Mouse (Mus musculus) heart, adult 2 months (tissue): Measurements from ENCODE around the gene Abca13.

Experiments used
- CTCF ChIP-seq: fragments of 200-600 bp; IDR thresholded peaks from 2 replicates; pipeline ENCODE4 v1.8.1; 2022; ENCODE audit warnings: antibody characterized with exemption, mild to moderate bottlenecking, moderate library complexity
- EP300 ChIP-seq: fragments of 200-500 bp; IDR thresholded peaks from 2 replicates; pipeline ENCODE4 v1.6.1; 2011; ENCODE audit warnings: low read depth, low read length, control low read depth; ENCODE audit not compliant: insufficient read depth
- POLR2A ChIP-seq: fragments of 200-500 bp; IDR thresholded peaks from 2 replicates; pipeline ENCODE4 v1.6.1; 2011; ENCODE audit warnings: mild to moderate bottlenecking, low read depth, low read length, control low read depth; ENCODE audit not compliant: insufficient read depth

DNA sequence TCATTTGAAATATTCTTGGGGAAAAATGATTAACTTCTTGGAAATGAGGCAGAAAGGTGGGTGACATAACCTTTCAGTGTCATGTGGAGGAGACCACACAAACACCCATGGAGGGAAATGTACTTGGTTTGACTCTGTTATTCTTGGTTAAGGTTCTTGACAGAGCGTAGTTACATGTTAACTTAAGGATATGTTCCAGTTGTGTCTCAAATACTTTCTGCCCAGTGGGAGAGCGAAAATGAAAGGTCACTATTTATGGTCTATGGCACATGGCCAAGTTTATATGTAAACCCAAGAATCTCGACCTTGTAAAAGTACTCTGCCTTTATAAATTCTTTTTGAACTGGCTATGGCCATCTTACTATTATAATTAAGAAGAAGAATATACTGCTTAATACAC lies 31.8 kb upstream of the Abca13 start:
- TF ChIP-seq EP300 (no peak), POLR2A (no peak), CTCF (no peak)
